Mouse (Mus musculus) frontal cortex, adult 2 months (tissue): Measurements from ENCODE around the gene Pofut2. TPM values are rescaled to one million over a fixed set of nuclear protein-coding genes. Genes with fewer than 3 reads are reported as not detected.

Source experiments
- DNase-seq, 2 experiments: peaks; one replicate each; pipeline ENCODE4 v3.0.0; 2022; ENCODE audit warnings: low spot score in 1 of 2; ENCODE audit errors: extremely low spot score in 1 of 2
- polyA plus RNA-seq: library from polyadenylated mRNA; depleted of rRNA; stranded (reverse); fragments of >200 nt; gene quantifications from 2 replicates; pipeline ENCODE4 v1.2.3, GENCODE M21; 2012

Pofut2 gene
- polyA plus RNA-seq, 1 experiment: 30.3 TPM

GRCm38 (mm10) chr10:77229609-77230595 lies 29.1 kb upstream of the Pofut2 start:
- DNase-seq: no peak

- no peak for DNase-seq
Observed at GRCm38 (mm10) chr10:77231861-77232755, 26.9 kb upstream of the Pofut2 start.

DNA sequence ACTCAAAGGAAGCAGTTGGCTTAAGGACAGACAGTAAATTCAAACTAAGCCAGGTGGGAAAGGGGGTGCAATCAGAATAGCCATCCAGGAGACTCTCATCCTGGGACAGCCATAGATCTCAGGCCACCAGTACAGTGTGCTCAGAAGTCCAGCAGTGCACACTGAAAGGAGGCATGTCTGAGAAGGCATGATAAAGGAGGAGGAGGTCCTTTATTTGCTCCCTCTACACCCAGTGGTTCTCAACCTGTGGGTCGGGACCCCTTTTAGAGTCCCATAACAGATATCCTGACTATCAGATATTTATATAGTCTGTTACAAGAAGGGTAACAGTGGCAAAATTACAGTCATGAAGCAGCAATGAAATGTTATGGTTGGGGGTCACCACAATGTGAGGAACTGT lies 25.8 kb upstream of the Pofut2 start:
- DNase-seq: no peak

- no peak for DNase-seq
Observed at GRCm38 (mm10) chr10:77234991-77235616, 23.9 kb upstream of the Pofut2 start.

DNA sequence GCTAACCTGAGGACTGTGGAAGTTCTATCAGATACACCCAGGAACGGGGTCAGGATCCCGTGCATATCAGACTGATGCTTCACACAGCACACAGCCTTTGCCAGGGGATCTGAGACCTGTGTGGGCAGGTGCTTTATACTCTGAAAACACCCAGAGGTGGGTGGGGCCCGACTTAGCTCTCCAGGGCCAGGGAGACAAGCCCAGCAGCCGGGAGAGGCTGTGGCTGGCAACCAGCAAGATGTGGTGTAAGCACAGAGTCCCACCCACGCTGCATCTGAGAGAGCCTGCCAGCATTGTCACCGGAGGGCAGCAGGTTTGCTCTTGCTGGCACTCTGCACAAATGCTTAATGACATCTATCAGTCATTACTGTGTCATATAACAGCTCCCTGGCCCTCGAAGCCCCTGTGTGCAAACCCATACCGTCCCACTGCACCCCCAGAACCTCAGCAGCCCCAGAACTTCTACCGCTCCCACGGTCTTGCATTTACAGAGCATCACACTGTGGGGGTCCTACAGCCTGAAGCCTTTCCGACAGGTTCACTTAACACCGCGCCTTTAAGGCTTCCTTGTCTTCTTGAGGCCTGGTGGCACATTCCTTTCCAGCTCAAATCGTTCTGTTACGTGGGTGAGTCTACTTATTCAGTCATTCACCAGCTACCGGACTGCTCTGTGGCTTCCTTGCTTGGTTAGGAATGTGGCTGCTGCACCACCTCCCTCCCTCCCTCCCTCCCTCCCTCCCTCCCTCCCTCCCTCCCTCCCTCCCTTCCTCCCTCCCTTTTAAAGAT lies 21.0 kb upstream of the Pofut2 start:
- DNase-seq: peak; percentile 20 to 58

GRCm38 (mm10) chr10:77240764-77241163 lies 18.3 kb upstream of the Pofut2 start:
- DNase-seq: no peak

DNA sequence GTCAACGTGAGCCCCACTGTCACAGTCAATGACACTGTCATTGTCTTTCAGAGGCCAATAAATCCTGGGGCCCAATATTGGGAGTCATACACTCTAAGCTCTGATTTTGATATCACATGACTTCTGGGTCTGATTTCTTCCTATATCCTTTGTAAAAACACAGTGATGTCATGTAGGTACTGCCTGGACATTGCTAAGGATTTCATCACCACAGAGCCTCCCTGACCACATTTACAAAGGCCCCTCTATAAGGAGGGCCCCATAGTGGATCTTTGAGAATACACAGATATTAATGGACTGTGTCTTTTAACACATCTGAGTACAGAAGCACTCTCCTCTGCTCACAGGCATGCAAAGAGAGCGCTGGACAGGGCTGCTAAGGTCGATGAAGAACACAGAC lies 16.6 kb upstream of the Pofut2 start:
- DNase-seq: no peak

- no peak for DNase-seq
Observed at GRCm38 (mm10) chr10:77242871-77243270, 16.1 kb upstream of the Pofut2 start.

DNA sequence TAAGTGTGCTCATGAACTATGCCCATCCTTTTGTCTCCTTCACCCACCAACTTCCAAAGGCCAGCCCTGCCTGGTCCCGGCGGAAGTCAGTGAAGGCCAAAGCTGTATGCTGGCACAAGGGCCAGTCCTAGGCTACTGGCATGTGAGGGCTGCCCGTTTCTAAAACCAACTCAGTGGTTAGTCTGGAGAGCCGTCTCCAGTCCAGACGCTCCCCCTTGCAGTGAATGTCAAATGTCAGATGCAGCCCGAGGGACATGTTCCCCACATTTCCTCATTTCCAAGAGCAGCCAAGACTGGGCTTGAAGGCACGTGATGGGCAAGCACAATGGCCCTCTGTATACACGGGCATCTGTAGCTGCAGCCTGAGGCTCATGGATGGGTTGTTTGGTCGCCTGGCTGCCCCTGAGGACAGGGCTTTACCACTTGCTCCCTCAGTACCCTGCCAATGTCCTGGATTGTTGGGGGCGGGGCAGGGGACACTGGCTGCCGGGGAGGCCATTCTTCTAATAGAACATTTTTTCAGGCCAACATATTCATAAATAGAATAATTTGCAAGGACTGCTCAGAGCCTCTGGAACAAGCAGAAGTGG lies 15.4 kb upstream of the Pofut2 start:
- no peak for DNase-seq

DNA sequence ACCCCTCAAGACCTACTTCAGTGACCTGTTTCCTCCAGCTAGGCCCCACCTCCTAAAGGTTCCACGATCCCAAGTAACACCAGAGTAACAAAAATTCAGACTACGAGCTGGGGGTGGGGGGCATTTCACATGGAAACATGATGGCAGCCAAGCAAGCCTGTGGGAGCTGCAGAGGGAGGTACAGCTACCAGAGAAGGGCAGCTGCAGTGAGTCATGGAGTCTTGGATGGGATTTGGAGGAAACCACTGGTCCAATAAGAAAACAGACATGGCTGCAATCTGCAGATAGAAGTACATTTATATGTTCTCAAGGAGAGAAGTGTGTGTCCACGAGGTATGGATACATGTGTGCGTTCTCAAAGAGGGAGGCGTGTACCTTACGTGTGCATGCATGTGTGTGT lies 14.2 kb upstream of the Pofut2 start:
- DNase-seq: no peak

GRCm38 (mm10) chr10:77247048-77247447 lies 12.0 kb upstream of the Pofut2 start:
- no peak for DNase-seq

DNA sequence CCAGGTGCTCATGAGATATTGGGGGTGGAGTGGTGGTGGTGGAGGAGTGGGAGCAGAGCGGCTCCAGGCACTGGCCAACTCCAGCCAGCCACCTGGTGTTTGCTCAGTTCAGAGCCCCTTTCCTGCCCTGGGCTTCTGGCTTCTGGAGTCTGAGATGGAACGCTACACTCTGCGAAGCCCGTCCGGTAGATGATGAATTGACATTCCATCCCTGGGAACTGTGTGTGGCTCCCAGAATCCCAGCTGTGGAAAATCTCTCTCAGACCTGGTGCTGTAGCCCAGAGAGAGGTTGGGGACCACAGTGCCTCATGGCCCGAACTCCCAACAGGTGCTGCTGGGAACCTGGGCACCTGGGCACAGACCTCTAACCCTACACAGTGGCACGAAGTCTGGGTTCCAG lies 11.3 kb upstream of the Pofut2 start:
- no peak for DNase-seq

DNA sequence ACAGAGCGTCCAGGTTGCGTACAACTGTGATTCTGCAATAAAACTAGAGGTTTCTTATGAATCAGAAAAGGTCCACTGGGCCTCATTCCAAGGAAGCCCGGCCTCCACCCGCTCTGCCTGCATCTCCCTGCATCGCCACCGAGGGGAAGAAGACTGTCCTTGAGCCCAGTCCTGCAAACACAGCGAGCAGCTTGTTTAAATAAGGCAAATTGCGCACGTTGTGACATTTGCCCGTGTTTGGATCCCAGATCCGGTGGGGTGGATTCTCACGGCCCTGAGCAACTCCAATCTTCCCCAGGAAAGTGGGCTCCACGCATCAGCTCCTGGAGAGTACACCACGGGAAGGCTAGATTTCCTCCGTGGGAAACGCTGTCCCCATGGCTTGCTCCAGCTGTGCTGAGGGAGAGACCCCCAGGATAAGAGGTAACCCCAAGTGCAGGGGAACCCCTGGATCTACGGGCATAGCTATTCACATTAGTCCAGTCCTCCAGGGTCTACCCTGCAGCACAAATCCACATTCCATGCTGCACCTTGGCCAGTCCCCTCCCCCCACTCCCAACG lies 7.7 kb upstream of the Pofut2 start:
- peak in 1 of 2 experiments; percentile 36 for DNase-seq

DNA sequence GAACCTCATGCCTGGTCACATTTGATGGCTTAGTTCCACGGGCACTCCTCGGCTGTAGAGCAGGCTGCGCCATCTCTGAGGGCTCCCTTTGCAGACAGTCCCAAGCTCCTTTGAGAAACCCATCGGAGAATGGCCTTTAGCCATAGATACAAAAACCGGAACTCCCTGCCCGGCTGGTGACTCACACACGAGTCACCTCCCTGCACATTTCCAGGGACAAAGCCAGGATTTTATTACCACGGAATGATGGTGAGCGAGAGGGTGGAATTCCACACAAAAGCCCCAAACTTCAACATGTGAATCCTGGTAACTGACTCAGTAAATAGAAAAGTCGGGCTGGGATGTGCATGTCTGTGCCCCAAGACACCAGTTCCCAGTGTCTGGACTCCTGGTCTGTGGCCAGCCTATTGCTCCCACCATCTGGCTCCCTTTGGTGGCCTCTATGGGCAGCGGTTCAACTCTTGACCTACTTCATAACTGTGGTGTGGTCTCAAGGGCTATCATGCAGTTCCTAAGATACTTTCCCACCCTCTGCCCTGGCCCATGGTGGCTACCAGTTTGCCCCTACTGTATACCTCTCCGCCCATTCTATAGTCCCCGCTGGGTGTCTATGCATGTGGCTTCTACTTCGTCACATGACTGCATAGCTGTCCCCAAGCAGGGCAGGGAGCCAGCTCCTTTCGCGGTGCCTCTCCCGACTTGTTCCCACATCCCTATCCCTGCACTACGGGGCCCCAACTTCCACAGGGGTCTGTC lies 7.1 kb upstream of the Pofut2 start:
- peak in 1 of 2 experiments; percentile 25 for DNase-seq

GRCm38 (mm10) chr10:77252790-77253189 lies 6.2 kb upstream of the Pofut2 start:
- peak; percentile 73 to 93 for DNase-seq

GRCm38 (mm10) chr10:77255231-77255630 lies 3.8 kb upstream of the Pofut2 start:
- DNase-seq: no peak

DNA sequence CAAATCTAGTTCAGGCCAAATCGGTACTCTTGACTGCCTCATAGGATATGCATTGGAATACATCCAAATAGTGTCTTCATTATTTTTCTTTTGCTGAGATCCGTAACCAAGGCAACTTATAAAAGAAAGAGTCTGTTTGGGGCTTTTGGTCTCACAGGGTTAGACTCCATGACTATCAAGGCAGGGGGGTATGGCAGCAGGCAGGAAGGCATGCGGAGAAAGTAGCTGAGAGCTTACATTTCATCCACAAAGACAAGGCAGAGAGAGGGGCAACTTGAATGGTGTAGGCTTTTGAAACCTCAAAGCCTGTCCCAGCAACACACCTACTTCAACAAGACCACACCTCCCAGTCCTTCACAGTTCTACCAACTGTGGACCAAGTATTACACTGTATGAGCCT lies 3.3 kb upstream of the Pofut2 start:
- no peak for DNase-seq

DNA sequence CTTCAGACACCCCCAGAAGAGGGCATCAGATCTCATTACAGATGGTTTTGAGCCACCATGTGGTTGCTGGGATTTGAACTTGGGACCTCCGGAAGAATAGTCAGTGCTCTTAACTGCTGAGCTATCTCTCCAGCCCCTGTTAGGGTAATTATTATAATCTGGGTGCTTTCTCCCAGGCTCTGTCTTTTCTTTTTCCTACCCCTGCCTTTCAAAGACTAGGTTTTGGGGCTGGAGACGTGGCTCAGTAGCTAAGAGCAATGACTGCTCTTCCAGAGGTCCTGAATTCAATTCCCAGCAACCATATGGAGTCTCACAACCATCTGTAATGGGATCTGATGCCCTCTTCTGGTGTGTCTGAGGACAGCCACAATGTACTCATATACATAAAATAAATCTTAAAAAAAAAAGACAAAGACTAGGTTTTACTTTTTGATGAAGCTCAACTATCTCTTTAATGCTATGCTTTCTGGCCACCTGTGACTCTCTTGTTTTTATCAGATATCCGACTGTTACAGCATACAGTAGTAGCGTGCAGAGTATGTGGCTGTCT lies 902 bp upstream of the Pofut2 start:
- no peak for DNase-seq
